Mouse (Mus musculus): ENCODE measurements around the gene Gpr157.
"Not testable (repeated sequence)": the region's sequence is repeated elsewhere in the genome, so short reads cannot be mapped to it uniquely, and the experiment has no call there.

Gpr157 gene

DNA sequence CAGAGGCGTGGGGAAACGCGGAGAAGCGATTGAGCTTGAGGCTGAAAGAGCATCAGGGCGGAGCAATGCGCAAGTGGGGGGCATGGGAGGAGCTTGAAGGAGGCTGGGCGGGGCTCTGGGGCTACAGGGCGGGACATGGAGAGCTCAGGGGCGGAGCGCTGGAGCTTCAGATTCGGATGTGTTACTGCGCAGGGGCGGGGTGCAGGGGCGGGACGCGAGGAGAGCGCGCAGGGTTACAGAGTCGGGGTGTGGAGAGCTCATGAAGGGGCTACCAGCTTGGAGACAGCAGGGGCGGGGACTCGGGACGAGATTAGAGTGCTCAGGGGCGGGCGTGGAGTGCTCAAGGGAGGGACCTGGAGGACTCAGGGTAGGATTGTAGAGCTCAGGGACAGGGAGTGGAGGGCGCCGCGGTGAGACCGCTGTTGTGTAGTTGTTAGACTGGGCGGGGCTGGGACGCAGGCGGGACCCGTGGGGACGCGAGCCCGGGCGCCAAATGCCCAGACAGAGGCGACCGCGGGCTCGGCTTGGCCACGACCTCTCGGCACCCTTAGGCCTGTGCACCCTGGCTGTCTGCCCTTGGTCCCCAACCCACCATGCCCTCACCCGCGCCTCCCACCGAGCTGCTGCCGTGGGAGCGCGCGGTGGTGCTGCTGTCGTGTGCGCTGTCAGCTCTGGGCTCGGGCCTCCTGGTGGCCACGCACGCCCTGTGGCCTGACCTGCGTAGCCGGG lies at the start of gene Gpr157:
Gene Gpr157 (plus strand): TSS at position 205 of the 729 bp plus-strand sequence.
- DNase-seq, result peak; percentile 96 to 98

DNA sequence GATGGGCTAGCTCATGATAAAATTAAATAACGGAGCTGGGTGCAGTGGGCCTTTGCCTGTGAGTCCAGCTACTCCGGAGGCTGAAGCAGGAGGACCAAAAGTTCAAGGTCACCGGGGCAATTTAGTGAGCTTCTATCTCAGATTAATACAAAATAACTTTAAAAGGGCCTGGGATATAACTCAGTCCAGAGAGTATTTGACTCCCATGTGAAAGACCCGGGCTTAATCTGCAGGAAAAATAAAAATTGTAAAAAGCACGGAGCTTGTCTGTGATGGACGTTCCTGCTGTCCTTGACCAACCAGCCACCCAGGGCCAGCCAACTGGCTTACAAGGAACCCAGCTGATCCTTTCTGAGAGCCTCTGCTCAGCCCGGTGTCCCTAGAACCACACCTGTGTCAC lies 48.6 kb upstream of the Gpr157 start:
- no peak for DNase-seq

DNA sequence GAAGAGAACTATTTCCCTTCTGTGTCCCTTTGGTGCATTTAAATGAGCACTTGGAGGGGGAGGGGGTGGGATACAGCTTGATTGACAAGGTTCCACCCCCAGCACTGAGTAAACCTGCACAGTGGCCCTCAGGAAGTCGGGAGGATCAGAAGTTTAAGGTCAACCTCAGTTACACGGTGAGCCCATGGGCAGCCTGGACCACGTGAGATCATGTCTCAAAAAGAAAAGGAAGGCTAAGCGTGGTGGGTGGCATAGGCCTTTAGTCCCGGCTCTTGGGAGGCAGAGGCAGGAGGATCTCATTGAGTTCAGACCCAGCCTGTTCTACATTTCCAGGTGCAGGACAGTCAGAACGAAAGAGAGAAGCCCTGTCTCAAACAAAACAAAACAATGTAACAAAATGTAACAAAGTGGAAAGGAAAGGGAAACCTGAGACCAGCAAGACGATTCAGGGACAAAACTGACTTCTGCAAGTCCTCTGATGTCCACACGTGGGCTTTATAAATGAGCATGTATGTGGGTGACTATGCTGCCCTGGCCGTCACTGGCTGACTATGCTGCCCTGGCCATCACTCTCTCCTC lies 47.1 kb upstream of the Gpr157 start:
- no peak for DNase-seq

DNA sequence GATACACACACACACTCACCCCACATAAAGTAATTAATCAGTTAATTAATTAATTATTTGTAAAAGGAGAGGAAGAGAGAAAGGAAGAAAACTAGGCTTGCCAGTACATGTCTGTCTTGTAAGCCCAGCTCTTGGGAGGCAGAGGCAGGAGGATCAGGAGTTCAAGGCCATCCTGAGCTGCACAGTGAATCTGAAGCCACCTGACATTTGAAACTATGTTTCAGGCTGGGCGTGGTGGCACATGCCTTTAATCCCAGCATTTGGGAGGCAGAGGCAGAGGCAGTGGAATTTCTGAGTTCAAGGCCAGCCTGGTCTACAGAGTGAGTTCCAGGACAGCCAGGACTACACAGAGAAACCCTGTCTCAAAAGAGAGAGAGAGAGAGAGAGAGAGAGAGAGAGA lies 46.3 kb upstream of the Gpr157 start:
- not testable (repeated sequence) for DNase-seq

DNA sequence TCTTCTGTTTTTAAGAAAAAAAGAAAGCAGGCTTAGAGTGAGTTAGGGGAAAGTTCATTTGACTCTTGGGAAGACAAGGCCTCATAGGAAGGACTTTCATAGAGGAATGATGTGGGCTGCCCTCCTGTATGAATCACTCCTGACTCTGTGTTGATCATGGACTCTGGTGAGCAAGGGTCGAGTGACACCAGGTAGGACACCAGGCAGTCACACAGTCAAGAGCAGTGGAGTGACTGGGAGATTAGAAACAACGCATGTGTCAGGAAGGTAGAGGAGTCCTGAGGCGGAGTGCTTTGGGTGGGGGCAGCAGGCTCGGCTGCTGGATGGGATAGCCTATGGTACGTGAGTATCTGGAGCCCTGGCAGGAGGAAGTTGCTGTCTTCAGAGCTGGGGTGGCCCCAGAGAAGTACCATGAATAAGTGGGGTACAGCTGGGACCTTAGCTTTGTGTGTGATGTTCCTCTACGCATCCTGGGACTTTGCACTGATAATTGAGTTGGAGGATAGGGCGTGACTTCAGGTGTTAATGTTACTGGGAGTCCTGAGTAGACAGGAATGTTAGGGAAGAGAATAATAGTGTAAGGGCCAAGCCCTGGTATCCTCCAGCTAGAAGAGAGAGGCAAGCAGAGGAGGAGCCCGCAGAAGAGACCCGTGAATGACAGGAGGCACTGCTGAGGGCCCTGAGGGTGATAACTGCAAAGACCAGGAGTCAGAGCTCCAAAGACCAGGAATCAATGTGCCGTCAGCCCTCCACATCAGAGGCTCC lies 45.6 kb upstream of the Gpr157 start:
- no peak for DNase-seq

DNA sequence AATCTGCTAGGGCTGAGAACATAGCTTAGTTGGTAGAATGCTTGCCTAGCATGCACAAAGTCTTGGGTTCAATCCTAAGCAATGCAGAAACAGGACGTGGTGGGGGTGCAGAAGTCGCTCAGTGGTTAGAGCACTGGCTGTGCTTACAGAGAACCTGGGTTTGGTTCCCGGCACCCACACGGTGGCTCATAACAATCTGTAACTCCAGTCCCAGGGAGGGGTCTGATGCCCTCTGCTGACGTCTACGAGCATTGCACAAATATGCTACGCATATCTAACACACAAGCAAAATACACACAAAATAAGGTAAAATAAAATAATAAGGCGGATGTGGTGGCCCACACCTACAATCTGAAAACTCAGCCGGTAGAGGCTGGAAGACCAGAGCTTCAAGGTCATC lies 43.6 kb upstream of the Gpr157 start:
- DNase-seq, result no peak

DNA sequence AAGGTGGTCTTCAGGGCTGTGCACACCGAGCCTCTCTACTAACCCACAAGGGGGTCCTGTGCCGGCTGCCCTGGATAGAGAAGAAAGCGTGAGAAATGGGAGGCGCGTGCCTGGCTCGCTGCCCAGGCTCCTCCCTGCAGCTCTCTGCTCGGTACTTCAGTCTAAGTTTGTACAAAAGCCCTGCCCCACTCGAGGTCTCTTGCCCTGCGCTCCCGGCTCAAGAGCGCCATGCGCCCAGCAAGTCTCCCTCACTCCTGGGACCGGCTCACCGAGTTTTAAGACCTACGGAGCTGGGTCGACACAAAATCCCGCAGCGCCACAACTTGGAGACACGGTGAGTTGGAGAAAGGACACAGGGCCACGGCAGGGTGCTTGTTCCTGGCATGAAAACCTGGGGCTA lies 39.1 kb upstream of the Gpr157 start:
- peak in 1 of 2 experiments; percentile 24 for DNase-seq

DNA sequence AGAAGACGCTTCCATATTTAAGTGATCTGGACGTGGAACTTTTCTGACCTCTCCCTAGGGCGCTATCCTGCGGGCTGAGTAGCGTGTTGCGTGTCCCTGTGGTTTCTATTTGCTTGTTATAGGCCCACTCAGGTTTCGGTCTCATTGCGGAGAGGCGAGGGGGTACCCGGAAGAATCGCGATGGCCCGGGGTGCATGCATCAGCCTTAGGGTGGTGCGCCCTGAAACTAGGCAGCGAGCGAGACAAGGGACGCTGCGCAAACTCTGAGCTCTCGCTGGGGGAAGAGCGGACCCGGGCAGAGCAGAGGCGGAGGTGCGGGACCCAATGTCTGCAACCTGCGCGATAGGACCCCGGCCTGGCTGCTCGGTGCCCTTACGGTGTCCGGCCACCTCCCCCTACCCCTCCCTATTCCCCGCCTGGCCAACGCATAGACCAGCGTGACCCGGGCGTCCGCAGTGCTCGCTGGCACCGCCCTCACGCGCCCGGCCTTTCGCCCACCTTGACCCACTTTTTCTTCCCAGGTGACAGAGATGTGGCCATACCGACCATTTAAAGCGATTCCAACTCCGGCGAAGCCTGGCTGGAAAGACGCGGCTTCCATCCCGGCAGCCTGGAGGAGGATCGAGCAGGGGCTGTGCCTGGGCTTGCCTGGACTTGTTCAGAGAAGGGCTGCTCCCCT lies 38.5 kb upstream of the Gpr157 start:
- DNase-seq, result no peak

DNA sequence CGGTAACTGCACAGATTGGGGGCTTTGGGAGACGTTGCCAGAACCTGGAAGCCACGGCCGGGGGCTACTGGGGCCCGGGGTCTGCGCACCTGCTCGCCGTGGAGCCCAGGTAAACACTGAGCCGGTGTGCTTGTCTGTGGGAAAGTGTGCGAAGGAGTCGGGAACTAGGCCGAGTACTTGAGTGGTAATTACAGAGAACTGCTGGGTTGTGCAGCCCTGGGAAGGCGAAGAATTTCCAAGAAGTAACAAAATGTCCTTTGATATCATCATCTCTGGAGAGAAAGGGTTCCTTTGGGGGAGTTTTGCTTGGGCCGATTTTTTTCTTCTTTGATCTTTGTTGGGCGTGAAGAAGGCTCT lies 38.0 kb upstream of the Gpr157 start:
- DNase-seq, result no peak

DNA sequence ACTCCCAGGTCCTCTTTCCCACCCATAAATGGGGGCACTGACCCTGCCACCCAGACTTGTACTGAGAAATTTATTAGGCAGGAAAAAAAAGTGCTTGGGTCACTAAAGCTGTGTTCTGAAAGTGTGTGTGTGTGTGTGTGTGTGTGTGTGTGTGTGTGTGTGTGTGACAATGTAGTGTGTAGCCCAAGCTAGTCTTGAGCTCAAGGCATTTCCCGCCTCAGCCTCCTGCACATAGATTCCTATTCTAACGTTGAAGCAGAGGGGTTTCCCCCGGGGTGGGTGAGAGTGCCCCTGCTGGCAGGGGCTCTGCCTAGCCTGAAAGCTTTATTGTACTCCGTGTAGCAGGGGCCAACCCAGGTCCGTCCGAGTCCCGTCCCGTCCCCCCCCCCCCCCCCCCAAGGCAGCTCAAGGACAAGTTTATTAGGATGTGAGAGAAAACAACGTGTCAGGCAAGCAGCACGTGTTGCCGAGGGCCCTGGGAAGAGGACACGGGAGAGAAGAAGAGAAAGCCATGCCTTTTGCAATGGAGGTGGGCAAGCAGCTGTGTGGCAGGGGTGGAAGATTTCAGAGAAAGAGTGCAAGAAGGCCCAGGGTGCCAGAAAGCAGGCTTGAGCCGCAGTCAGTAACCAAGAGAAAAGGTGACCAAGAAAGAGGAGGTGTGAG lies 37.5 kb upstream of the Gpr157 start:
- DNase-seq, result no peak

DNA sequence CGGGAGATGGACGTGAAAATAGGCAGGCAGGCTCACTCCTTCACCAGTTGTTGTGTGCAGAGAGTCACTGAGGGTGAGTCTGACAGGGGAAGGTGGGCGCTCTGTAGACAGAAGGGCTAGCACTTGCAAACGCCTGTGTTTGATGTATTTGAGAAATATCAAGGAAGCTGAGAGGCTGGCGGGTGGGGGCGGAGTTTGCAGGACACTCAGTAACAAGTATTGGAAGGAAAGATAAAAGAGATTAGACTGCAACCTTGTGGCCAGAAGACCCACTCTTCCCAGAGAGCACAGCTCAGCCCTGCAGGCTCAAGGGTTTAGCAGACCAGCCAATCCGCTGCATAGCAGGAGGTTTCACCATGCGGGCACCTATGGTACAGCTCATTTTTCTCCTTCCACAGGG lies 35.7 kb upstream of the Gpr157 start:
- DNase-seq, result no peak

DNA sequence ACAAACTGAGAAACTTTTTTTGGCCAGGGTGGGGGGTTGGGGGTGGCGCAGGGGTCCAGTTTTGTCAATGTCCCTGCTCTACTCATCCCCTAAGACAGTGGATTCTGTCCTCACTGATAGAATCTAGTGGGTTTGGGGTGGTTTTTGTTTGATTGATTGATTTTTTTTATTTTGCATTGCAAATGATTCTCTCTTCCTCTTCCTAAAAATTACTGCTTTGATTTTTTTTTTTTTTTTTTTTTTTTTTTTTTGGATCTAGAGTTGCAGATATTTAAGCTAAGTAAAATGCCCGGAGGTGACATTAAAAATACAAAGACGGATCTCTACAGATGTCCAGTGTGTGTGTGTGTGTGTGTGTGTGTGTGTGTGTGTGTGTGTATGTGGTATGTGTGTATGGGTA lies 34.8 kb upstream of the Gpr157 start:
- no peak for DNase-seq

DNA sequence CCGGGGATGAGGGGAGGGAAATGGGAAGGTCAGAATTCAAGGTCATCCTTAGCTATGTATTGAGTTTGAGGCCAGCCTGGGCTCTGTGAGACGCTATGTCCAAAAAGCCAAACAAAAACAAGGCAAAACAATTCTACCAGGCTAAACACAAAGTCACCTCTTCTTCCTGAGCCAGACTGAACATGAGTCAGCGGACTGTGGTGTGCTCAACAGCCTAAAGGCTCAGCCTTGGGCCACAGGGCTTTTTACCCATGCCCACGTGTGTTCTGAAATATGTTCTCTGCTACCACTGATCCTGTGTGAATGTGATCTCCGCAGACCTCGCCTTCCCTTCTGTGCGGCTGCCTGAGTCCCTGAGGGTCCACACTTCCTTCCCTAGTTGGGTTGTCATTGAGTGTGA lies 31.0 kb upstream of the Gpr157 start:
- DNase-seq, result no peak

DNA sequence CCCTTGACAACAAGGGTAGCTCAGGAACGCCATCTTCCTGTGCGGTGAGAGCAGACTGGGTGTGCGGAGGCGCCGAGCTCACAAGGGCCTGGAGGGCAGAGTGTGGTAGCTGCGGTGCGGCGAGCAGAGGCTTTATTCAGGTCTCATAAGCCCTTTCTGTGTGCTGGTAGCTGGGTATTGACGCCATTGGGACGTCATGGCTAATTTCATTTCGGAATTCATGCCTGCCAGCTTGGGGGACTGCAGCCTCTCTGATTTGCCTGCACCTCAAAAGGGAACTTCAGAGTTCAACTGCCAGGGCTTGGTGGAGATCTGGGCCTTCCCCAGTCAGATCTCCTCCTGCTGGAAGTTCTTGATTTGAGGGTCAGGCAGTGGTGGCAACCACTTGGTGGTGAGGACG lies 29.4 kb upstream of the Gpr157 start:
- no peak for DNase-seq

DNA sequence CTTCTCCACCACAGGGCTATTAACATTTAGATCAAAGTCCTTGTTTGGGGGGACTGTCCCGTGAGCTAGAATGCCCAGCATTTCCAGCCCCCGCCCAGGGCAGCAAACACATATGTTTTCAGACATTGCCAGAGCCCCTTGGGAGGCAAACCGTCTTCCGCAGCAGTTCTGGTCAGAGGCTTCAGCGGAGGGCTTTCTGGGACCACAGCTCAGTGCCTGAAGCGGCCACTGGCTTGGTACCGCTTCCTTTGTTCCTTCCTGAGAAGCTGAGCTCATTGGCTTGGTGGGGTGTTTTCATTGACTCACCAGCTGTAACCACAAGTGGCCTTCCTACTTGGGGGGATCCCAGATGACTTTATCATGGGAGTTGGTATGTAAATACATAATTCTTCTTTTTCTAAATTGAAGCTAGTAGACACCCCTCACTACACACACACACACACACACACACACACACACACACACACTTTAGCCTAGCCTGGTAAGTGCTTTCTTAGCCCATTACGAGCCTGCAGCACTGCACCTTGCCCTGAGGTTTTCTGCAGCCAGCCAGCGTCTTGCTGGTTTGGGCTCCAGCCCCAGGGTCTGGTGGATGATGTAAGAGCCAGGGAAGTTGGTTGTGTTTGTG lies 27.2 kb upstream of the Gpr157 start:
- DNase-seq, result no peak

DNA sequence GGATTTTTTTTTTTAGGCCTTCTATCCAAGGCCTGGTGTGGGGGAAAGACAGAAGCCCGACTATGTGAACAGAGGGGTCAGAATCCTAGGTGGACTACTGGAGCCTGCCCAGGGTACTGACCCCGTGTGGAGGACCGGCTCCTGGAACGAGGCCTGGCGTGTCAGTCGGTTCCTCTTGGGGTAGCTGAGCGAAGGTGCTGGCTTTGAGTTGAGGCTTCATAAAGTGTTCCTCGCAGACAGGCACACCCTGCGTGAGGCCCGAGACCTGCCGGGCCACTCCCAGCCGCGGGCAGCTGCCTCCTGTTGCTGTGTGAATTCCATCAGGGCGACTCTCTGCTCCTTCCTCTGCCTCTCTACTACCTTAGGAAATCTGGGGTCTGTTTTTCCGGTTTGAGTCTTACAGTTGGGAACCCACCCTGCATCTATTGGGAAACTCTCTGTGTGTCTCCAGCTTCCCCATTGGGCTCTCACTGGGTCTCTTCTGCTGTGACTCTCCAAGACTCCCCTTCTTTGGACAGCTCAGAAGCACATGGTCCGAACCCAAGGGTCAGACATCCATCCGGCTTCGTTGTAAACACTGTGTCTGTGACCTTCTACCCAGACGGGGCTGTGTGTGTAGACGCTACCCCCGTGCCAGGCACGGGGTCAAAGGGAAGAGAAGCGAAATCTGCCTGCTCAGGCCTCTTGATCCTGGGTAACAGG lies 26.5 kb upstream of the Gpr157 start:
- no peak for DNase-seq

DNA sequence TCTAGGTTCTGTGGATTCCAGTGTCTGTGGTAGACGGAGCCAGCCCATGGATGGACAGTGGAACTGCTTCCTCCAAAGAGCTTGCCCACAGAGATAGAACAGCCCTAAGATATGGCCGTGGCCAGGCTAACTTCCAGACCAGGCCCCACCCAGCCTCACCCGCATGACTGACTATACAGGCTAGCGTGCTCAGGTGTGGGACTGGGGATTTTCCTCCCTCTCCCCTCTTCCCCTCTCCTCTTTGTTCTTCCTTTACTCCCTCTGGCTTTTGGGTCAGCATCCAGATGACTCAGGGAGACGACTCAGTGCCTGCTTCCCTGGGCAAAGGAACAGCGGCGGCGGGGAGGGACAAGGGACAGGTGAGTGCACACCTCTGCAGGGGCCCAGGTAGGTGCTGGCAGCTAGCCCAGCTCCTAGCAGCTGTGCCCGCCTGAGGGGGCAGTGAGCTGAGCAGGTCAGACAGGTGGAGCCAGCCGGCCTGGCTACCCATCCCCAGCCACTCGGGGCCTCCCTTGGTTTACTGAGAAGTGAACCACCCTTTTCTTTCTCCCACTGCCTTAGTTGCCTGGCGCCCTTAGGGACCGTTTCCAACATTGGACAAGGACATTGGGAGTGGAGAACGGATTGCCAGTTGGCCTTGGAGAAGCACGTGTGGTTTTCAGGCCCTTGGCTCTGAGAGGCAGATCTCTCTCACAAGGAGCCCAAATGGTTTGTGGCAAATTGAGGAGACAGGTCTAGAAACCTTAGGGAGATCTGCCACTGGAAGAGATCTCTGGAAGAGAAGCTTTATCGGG lies 25.5 kb upstream of the Gpr157 start:
- no peak for DNase-seq

DNA sequence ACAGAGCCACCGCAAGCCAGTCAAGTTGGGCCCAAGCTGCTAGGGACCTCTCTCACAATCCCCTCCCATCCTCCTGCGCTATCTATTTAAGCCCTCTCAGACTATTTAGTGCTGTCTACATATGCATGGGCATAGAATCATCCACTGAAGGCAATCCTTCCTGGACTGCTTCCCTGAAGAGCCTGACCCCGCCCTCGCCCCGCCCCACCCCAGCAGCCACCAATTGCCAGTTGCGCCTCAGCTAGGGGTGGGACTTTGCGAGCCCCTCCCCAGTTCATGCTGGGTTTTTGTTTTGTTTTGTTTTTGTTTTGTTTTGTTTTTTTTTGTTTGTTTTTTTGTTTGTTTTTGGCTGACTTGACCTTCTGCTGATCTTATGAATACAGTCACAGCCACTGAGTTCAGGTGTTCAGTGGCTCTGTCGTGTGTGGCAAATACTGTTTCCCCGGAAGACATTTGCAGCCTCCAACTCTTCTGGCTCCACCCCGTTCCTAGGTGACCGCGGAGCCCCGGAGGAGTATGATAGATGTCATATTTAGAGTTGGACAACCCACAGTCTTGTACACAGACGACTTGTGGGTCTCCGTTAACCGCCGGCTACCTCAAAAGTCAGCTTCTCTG lies 20.4 kb upstream of the Gpr157 start:
- no peak for DNase-seq

DNA sequence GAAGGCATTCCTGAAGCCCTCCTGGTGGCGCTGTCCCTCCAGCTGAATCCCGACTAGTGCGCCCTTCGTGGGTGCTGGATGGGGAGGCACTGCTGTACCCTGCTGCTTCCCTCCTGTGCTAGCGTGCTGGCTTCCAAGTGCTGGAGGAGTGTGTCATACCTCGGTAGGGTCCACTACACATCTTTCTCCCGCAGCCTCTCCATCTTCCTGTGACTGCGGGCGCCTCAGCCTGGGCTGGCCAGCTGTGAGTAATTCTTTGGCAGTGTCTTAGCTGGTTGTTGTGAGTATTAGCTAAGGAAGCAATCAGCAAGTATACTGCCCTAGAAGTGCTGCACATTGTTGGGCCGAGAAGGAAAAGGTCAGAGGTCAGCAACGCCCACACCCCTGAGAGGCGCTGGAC lies 18.9 kb upstream of the Gpr157 start:
- DNase-seq, result no peak

DNA sequence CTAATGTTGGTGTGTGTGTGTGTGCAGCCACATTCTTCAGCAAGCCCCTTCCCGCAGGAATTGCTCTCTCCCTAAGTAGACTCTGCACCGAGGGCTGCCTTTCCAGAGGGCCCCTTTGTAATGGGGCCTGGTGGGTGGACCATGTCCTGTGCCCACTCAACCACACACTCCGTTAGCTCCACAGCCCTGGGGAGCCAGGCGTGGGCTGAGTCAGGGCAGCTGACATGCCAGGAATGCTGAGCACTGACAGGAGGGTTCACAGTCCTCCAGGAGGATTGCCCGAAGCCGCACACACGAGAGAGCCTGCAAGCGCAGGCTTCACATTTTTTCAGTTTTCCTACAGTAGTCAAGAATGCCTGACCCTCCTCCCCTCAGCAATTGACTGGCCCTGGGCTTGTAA lies 17.0 kb upstream of the Gpr157 start:
- DNase-seq, result no peak

All from thymus, postnatal 36 days (tissue).